Mouse (Mus musculus): ENCODE results near the gene Olfr787.

Olfr787 gene

GRCm38 (mm10) chr10:129461562-129461961, at the start of gene Olfr787:
Gene Olfr787, plus strand, starts transcription at chr10:129461862.
- DNase-seq: no peak

DNA sequence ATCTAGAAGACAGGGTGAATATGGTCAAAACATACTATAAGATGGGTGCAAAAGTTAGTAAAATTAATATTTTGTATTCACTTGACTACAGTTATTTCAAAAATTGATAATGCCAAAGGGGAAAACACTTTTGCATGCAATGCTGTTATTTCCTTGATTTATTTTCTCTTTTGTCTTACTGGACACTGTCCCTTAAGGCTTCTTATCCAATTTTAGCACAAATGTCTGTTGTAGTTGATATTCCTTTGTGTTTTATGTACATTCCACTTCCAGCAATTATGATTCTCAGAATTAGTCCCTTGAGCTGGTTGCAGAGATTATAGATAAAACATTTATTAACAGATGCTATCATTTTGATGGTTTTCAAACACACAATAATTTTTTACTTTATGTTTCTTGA, 34.7 kb upstream of the Olfr787 start, which contains the start of gene Olfr786:
TSS of gene Olfr786 (plus strand) at position 301 of the 400 bp plus-strand sequence.
- no peak for DNase-seq

DNA sequence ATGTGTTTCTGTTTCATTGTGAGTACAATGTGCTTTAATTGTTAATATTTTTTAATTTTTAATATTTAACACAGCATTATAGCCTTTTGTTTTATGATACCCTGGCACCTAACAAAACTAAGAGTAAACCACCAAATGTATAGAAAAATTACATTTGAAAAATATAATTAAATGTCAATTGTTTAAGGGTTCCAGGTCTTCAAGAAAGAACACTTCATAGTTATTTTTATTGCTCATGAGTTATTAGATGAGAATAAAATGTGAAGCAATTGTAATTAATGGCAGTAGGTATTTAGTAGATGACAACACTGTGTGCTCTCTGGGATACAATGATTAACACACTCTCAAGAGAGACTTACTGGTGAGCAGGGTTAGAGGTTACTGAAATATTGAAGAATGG, 9.0 kb downstream of the Olfr787 start, which contains the start of gene Olfr788:
TSS of gene Olfr788 (plus strand) at position 301 of the 400 bp plus-strand sequence.
- DNase-seq: no peak

GRCm38 (mm10) chr10:129473256-129473655, 11.6 kb downstream of the Olfr787 start:
- no peak for DNase-seq

DNA sequence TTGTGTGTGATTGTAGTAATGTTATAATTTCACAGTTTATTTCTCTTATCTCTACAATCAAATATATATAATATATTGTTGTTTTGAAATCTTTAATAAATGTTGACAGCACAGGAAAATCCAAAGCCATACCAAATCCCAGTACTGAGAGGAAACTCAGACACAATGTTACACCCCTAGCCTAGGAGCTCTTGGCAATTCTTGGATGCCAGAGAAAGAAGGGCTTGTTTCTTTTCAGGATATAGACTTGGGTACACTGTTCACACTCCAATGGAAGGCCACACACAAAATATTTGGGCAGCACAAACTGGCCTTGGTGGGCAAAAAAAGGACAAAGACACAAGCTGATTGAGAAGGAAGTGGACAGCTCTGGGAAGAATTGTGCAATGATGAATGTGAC, 12.1 kb downstream of the Olfr787 start:
- no peak for DNase-seq

DNA sequence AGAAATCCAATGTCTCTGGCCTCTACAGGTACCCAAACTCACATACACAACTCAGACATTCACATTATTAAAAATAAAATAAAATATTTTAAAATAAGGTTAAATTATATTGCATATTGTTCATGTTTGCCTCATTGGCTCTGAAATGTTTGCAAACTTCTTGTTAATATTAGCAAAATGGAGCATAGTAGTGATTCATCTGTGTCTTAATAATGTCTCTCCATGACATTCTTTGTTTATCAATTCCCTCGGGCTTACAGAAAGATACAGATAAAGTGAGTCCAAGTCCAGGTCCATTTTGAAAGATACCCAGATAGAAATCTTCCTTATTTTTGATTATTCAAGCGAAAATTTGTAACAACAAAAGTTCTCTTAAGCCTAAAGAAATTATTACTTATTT, 22.8 kb downstream of the Olfr787 start, which contains the start of gene Olfr789:
TSS of gene Olfr789 (plus strand) at position 301 of the 400 bp plus-strand sequence.
- DNase-seq: no peak

GRCm38 (mm10) chr10:129490101-129490500, 28.4 kb downstream of the Olfr787 start:
- no peak for DNase-seq

DNA sequence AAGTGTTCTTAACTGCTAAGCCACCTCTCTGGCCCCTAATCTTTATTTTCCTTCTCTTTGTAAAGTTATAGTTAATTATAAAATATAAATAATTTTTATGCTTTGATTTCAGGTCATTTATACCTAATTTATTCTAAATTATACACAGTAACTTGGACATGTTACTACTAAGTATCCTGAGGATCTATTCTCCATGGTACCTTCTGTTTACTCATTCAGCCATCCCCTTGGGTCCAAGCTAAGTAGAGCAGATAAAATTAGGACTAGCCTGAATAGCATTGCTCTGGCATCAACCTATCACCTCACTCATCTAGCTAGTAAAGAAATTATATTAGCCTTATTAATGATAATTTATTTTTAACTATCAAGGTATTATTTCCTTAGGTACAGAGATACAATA, 36.5 kb downstream of the Olfr787 start, which contains the start of gene Olfr790:
TSS of gene Olfr790 (plus strand) at position 301 of the 400 bp plus-strand sequence.
- DNase-seq: no peak
